Mouse (Mus musculus) Muller cell, postnatal 12 days (primary cell): ENCODE data around the gene Rab3gap1.

Source experiments
- DNase-seq: peaks from one replicate; pipeline ENCODE4 v3.0.0-alpha.2; 2015; ENCODE audit errors: inconsistent ontology term

The Rab3gap1 gene

DNA sequence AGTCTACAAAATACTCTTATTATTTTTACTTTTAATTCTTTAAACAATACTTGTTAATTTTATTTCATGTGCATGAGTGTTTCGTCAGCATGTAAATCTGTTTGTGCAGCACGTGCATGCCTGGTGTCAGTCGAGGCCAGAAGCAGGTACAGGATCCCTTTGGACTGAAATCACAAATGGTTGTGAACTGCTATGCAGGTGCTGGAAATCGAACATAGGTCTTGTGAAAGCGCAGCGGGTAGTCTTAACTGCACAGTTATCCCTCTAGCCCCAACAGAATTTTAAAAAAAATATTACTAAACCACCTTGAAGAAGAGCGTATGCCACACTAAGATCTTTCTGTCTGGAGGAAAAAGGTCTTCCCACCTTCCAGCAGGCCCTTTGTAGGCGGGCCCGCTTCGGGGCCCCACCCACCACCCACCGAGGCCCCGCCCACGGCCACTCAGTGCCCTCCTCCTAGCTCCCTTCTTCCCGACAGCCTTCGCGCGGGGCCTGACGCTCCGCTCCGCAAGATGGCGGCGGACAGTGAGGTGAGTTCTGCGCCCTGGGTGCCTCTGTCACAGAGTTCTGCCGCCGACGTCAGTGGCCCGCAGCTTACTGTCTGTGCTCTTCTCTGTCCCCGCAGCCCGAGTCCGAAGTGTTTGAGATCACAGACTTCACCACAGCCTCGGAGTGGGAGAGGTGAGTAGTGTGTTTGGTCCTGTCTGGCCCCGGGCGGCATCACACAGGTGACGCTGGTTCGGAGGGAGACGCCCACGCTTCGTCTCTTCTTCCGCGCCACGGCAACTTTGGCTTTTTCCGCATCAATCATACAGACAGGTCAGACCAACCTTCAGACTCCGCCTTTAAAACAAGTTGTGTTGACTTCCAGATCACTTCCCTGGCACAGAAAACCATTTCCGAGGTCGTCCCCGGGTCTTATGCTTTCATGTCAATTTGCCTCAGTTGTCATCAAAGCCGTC, at the start of gene Rab3gap1:
TSS of gene Rab3gap1 (plus strand) at position 474 of the 962 bp plus-strand sequence.
- peak; percentile 93 for DNase-seq

DNA sequence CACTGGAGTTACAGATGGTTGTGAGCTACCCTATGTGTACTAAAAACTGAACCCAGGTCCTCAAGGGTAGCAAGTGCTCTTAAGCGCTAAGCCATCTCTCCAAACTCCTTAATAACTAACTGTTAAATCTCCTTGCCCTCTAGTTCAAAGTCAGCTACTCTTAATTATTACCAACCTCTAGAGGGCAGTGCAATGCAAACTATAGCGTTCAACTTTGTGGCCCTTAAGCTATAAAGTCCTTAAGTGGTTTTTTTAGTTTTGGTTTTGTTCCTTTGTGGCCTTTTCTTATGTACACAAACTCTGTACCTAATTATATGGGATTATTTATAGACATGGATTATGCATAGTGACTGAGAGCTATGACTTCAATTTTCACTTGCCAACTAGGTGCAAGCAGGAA, 41.2 kb upstream of the Rab3gap1 start:
- DNase-seq = peak; percentile 33

DNA sequence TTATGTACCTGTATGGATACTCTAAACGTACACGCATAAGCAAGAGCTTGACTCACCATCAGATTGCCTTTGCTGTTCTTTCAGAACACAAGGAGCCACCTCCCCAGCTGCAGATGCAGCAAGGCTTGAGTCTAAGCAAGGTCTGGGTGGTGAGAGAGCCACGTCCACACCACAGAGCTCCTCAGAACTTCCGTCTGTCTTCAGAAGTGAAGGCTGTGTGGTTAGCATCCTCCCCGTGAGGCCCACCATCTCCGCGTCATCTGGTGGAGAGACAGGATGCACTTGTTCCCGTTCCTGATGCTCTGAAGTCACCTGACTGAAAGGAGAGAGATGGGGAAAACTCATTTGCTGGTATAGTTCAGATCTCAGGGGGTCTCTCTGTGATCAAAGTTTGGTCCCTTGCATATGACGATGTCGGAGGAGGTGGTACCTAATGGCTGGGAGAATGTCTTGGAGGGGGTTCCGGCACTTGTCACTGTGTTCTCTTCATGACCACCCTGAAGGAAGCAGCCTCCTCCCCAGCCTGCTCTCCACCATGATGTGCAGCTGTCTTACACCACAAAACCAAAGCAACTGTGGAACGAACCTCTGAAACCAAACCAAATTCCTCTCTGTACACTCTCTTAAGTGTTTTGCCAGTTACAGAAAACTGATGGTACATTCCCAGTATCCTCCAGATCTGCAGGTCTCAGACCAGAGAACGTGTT, 38.2 kb upstream of the Rab3gap1 start:
- DNase-seq = no peak

DNA sequence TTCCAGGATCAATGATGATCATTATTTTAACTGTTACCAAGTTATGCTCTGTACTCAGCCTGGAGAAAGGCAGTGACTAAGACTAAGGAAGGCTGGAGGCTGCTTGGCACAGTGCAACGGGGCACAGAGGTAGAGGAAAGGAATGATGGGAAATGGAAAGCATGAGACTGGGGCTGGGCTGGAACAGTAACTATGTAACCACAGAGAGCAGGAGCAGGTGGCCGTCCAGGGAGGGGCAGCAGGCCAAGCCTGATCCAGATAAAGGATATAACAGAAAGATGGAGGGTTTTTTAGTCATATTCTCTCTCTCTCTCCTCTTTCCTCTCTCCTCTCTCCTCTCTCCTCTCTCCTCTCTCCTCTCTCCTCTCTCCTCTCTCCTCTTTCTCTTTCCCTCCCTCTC, 34.9 kb upstream of the Rab3gap1 start:
- peak; percentile 2 for DNase-seq

DNA sequence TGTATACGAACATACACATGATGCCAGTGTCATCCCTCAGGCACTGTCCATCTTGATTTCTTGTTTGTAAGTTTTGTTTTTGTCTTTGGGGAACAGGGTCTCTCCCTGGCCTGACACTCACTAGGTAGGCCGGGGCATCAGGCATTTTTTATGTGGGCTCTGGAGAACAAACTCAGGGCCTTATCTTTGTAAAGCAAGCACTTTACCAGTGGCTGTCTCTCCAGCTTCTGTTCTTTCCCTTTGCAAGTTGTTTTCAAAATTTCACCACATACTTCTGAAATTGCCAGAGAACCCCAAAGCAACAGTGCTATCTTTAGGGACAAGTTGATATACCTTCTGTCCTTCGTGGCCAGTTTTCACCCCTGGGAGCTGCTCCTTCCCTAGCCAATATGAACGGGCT, 34.4 kb upstream of the Rab3gap1 start:
- no peak for DNase-seq

DNA sequence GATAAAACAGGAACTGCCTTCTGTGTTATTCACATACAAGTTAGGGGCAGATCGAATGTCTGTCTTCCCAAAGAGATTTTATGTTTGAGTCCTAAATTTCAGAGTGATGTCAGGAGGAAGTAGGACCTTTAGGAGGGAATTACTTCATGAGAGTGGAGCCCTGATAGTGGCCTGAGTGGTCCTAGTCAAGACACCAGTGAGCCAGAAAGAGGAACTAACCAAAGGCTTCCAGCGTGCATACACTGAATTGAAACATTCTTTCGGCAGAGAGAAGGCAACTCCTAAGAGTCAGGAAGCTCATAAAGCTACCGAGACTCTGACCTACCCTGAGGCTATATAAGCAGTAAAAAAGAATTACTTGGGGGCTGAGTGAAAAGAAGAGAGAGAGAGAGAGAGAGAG, 32.0 kb upstream of the Rab3gap1 start:
- DNase-seq = no peak

DNA sequence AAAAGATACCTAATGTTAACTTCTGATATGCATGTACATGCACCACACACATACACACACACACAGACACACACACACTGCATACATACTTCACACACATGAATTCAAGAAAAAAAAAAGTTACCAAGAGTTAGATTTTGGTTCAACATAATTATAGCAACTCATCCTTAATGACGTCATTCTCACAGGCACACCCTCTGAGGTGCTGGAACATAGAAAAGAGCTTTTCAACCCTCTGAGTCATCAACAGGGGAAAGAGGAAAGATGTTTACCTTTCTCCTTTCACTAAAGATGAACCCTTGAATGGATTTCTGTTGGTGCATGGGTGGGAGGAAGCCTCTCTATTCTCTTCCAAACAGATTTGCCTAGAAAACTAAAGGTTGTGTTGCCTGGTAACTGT, 30.0 kb upstream of the Rab3gap1 start:
- no peak for DNase-seq

DNA sequence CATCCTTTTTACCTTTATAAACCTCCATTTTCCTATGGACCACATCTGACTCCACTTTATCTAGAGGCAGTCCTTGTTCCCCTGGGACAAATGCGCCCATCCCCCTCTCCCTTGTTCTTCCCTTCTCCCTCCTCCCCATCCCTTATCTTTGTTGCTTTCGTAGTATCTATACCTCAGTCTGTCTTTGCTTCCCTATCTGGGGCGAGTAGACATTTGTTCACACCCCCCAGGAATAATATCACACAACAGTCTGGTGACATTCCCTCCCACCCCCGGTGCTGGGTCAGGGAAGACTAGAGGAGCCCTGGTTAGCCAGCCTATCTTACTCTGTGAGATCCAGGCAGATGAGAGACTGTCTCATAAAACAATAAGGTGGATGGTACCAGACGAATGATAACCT, 23.1 kb upstream of the Rab3gap1 start:
- DNase-seq = no peak

DNA sequence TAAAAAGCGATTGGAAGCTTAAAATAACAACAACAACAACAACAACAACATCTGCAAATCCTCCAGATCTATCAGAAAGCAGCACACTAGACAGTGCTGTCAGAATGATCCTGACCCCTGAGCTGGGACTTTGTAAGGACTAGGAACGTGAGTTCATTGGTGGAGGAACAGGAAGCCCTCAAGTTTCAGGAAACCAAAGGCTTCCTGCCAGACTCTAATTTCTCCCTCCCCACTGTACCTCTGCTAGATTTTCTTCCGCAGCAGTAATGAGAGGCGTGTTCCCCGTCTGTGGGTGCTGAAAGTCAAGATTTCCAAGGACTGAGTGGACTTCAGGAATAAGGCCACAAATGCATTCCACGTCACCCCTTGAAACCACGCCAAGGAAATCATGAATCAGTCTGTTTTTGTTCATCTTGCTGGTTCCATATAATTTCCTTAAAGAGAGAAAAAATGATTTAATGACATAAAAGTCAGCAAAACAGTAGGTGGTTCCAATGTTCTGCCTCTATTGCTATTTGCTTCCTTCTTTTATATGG, 18.4 kb upstream of the Rab3gap1 start:
- DNase-seq = peak; percentile 15

DNA sequence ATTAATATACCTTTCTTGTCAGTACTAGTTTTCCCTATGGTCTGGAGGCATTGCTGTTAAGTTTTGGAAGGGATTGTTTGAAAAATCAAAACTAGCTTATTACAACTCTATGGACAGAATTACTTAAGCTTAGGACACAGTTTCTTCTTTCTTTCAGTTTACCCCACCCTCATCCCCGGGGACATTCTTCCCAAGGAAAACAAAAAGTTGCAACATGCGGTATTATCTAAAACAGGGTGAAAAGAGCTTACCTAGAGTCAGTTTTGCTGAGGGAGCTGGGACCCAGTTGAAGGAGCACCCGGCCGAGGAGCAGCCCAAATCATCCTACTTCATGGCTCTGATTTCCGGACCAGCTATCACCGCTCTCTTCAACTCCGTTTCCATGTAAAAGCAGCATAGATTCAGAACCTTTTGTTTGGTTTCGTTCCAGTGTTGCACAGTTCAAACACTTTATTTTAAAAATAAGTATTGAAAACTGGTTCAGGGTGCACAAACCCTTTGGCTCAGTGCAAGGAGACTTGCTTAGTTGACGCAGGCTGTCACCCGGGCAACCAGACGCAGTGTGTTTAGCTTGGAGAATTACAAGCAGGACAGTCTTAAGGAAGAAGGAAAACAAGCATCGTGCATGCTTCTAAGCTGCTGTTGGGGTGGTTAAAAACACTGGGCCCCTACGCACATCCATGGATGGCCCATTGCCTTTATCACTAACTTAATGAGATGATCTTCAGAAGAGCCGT, 13.9 kb upstream of the Rab3gap1 start, which contains the start of gene Map3k19:
TSS of gene Map3k19 (minus strand) at position 546 of the 737 bp plus-strand sequence.
- no peak for DNase-seq

DNA sequence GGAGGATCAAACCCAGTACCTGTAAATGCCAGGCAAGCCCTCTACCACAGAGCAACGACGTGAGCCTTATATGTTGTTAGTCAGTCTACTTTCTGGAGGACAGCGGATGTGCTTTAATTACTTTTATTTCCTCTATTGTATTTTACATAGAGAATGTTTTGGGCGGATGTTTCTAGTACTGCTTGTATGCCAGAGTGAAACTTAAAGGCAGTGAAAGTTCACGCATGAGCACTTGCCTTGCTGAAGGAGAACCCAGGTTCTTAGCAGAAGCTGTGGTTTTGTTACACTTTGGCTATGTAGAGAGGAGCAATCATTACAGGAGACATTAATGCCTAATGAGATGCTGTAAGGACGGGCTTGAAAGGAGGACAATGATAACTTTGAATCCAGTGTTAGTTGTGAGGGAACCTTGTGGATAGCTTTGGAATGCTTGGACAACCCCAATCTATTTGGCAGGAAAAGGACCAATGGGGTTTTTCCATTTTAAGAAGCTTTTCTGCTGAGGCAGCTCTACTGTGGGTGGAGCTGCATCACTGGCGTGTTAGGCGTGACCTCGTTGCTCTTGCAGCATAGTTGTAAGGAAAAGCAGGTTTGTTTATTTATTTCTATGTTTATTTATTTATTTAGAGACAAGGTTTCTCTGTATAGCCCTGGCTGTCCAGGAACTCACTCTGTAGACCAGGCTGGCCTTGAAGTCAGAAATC, 9.5 kb upstream of the Rab3gap1 start:
- no peak for DNase-seq

DNA sequence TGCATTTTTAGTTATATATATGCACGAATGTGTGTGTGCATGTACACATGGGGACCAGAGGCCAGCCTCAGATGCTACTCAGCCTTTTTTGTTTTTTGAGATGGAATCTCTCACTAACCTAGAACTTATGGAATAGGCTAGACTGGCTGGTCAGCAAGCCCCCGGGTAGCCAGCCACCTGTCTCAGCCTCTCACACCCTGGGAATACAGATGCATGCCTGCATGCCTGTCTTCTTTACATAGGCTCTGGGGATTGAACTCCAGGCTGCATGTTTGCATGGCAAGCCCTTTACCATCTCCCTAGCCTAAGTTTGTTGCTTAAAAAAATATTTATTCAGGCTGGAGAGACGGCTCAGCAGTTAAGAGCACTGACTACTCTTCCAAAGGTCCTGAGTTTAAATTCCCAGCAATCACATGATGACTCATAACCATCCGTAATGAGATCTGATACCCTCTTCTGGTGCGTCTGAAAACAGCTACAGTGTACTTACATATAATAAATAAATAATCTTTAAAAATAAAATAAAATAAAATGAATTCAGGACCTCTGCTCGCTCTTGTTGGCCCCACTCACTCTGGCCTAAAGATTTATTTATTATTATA, 8.7 kb upstream of the Rab3gap1 start:
- no peak for DNase-seq

DNA sequence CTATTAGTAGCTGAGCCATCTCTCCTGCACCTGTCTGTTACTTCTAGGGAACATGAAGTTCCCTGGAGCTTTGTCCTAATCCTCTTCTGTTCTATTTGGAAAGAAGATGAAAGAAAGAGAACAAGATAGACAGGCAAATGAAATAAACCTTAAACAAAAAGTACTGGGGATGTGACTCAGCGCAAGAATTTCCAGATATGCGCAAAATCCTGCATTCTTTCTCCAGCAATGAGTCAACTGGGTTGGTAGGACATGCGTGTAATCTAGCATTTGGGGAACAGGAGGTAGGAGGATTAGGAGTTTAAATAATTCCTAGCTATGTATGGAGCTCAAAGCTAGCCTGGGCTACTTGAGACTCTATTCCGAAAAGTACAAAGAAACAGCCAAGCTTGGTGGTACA, 8.1 kb upstream of the Rab3gap1 start:
- DNase-seq = no peak

DNA sequence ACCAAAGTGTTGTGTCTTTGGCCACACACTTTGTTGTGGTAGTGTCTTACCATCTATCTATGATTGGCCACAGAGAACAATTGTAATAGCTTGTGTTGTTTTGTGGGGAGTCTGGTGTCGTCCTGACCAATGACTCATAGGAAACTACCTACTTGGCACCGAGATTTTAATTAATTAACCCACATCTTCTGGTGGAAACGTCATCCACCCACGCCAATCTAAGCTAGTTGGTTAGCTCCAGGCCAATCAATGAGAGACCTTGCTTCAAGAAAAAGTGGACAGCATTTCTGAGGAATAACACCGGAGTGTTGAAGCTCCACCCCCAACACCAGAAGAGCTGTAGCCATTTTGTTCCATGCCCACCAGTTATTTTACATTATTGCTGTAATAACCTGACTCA, 6.7 kb upstream of the Rab3gap1 start:
- peak; percentile 33 for DNase-seq

DNA sequence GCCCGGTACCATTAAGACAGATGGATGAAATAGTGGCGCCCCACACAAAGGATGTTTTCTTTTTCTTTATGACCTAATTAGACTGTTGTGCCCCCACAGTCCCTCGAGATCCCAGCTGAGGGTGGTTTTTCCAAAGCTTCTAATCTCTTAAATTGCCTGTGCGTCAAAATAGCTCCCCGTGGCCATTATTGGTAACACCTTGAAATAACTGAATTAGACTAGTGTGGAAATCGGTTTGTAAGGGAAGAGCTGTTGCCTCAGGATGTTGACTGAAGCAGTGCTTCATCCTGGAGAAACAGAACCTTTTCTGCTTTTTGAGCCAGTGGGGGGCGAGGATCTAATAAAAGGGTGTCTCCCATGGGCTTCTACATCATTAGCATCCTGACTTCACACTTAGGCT, 4.8 kb upstream of the Rab3gap1 start:
- DNase-seq = no peak

DNA sequence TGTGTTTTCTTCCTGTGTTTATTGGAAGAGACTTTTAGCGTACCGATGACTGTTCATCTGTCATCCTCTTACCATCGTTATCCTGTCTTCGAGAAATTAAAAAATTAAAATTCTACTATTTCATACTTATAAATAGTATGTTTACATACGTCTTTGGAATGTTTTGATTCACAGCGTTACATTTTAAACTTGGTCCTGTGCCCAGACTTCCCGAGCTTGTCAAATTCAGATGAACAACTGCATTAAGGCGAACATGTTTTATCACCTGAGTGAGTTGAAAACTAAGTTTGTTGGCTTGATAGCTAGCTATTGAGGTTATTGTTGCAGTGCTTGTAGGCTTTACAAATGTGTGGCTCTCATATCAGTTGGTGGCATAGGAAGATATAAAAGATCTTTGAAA, 703 bp downstream of the Rab3gap1 start:
- DNase-seq = no peak

DNA sequence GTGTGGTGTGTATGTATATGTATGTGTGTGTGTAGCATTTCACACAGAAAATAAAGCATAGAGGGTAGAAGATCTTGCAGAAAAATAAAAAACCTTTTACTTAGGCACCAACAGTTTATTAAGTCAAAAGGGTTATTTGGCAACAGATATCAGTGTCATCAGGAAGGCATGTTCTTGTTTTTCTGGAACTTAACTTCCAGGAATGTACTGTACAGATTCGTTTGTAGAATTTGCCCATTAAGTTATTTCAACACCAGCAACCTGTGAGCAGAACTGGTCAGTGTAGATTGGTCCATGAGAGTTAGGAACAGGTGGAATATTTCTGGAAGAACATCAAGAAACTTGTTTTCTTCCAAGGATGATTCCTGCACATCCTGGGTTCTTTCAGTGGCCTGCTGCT, 30.8 kb downstream of the Rab3gap1 start:
- DNase-seq = no peak

DNA sequence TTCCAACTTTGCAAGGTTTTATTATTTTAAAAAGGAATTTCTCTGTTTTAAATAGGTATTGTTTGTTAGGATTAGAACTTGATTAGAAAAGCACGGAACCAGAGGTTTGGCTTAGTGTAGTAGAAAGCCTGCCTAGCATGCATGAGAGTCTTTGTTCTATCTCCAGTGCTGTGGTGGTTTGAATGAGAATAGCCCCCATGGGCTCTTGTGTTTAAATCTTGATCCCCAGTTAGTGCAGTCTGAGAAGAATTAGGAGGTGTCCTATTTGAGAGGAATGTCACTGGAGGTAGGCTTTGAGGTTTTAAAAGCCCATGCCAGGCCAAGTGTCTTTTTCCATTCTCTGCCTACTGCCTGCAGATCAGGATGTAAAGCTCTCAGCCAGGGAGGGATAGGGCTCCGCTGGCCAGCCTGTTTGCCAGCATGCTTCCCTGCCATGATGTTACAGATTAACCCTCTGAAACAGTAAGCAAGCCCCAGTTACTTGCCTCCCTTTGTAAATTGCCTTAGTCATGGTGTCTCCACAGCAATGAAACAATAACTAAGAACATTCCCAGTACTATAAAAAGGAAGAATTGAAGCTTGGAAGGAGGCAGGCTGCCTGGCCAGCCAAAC, 36.3 kb downstream of the Rab3gap1 start:
- DNase-seq = peak; percentile 9

DNA sequence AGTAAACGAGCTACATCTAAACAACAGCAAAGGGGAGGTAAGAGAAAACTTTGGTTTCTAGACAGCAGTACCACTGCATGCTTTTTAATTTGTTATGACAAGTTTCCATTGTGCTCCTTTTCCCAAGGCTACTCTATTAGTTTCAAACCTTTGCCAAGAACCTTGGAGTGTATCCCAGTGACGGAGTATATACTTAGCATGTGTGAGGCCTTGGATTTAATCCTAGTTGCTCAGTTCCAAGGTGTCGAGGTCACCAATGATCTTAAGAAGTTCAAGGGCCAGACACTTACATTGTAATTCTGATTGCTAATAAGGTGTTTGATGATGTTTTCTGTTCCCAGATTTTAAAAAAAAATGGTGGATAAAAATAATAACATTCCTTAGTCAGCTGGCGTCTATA, 44.5 kb downstream of the Rab3gap1 start:
- peak; percentile 14 for DNase-seq

DNA sequence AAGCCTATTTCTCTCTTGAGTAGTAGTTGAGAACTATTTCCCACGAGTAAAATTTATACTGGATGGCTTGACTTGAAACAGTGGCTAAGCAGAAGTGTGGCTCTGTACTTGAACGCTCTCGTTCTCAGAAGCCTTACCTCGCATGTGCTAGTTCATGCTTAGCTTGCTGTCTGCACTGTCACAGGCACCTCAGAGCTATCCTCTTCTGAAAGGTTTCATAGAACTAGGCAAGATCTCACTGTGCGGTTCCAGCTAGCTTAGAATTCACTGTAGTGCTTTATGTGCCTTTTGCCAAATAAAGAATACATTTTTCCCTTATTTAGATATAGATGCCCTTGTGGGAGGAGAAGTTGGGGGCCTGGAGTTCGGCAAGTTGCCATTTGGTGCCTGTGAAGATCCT, 46.7 kb downstream of the Rab3gap1 start:
- no peak for DNase-seq
